Mouse (Mus musculus) brain, embryonic 14.5 days (tissue): ENCODE results near the gene Bcor.

Experiments
- CTCF ChIP-seq: fragments of 200-500 bp; IDR thresholded peaks from 2 replicates; pipeline ENCODE4 v1.5.1; 2012; ENCODE audit warnings: inconsistent platforms, mild to moderate bottlenecking, moderate library complexity, borderline replicate concordance; ENCODE audit not compliant: insufficient read depth, insufficient read length; ENCODE audit errors: extremely low read depth
- POLR2A ChIP-seq: fragments of 200-500 bp; IDR thresholded peaks from 2 replicates; pipeline ENCODE4 v1.6.1; 2012; ENCODE audit warnings: mild to moderate bottlenecking, inconsistent platforms, borderline replicate concordance; ENCODE audit not compliant: poor library complexity, insufficient read depth, insufficient read length, severe bottlenecking; ENCODE audit errors: extremely low read depth

GRCm38 (mm10) chrX:12005181-12006030 is 154.7 kb downstream of the Bcor start:
- TF ChIP-seq CTCF (no peak), POLR2A (no peak)
